Mouse (Mus musculus) forebrain, embryonic 16.5 days (tissue): ENCODE results near the gene Fam234a. TPM values are rescaled to one million over a fixed set of nuclear protein-coding genes. Genes with fewer than 3 reads are reported as not detected.

Experiments used
- ATAC-seq: fragments of 200-750 bp; cut with Nextera tagmentation; 2 replicates; pipeline ENCODE4 v1.8.0; 2017; ENCODE audit warnings: mild to moderate bottlenecking, moderate library complexity
- H3K27ac ChIP-seq: fragments of 300-500 bp; sonication (generic); 2 replicates; pipeline ENCODE4 v1.5.1; 2014; ENCODE audit warnings: low read length, control low read depth
- H3K27me3 ChIP-seq: fragments of 300-500 bp; sonication (generic); replicated peaks from 2 replicates; pipeline ENCODE4 v1.6.1; 2014; ENCODE audit warnings: low read length; ENCODE audit not compliant: control insufficient read depth, insufficient read depth
- H3K36me3 ChIP-seq: fragments of 300-500 bp; sonication (generic); 2 replicates; pipeline ENCODE4 v1.6.1; 2014; ENCODE audit not compliant: control insufficient read depth, insufficient read depth
- H3K4me1 ChIP-seq: fragments of 300-500 bp; sonication (generic); replicated peaks from 2 replicates; pipeline ENCODE4 v1.6.1; 2014; ENCODE audit warnings: low read length; ENCODE audit not compliant: control insufficient read depth, insufficient read depth
- H3K4me2 ChIP-seq: fragments of 300-500 bp; sonication (generic); 2 replicates; pipeline ENCODE4 v1.6.1; 2014; ENCODE audit warnings: mild to moderate bottlenecking, low read length, control low read depth
- H3K4me3 ChIP-seq: fragments of 300-500 bp; sonication (generic); replicated peaks from 2 replicates; pipeline ENCODE4 v1.5.1; 2014; ENCODE audit warnings: mild to moderate bottlenecking, low read length, control low read depth
- H3K9ac ChIP-seq: fragments of 300-500 bp; sonication (generic); replicated peaks from 2 replicates; pipeline ENCODE4 v1.6.1; 2014; ENCODE audit warnings: low read depth, low read length, control low read depth
- H3K9me3 ChIP-seq: fragments of 300-500 bp; sonication (generic); 2 replicates; pipeline ENCODE4 v1.6.1; 2016; ENCODE audit warnings: low read length; ENCODE audit not compliant: control insufficient read depth
- WGBS: fragments of 180-500 bp; shearing (Covaris S2); extraction: QIAGEN DNeasy Blood & Tissue Kit; methylation state at CpG from one replicate; pipeline ENCODE4 v1.1.7; 2014; 5-methylcytosine and 5-hydroxymethylcytosine counted together
- polyA plus RNA-seq: library from polyadenylated mRNA; unstranded; fragments of >200 nt; fragmentation: Nextera tagmentation; extraction: Ambion mirVana; gene quantifications from 2 replicates; pipeline ENCODE4 v1.2.1, GENCODE M21; 2015

Gene Fam234a
- polyA plus RNA-seq, 1 experiment from 2014 or later, result 25.5 TPM

DNA sequence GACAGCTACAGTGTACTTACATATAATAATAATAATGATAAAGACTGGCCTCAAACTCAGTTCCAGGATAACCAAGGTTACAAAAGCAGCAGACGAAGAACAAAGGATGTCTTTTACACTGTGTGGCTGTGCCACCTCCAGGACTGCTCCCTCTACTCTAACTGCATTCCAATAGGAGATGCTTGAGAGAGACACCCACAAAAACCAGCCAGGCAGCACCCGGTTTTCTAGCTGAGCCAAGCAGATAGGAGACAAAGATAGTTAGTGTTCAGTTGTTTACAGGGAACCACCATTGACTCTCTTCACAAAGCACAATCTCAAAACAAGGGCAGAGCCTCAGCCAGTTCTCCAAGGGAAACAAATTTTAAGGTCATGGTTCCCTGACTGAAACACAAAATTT is 4.5 kb downstream of the Fam234a start:
- 69% methylated on average over 2 of the region's 2 CpGs for WGBS
- Histone ChIP-seq H3K27me3 (no peaks in the 10 kb centered on the region), H3K36me3 (no peaks in the 10 kb centered on the region), H3K4me1 (0 out of 2 replicates have a peak, but pooled peaks cover 4% of the 10 kb centered on the region), H3K9me3 (no peaks in the 10 kb centered on the region), H3K9ac (no peak overlapping the region), H3K27ac (no peak overlapping the region), H3K4me2 (no peak overlapping the region), H3K4me3 (no peak overlapping the region)
- no peak for ATAC-seq

- Histone ChIP-seq H3K4me2 (no peak overlapping the region), H3K9ac (no peak overlapping the region), H3K27me3 (no peaks in the 10 kb centered on the region), H3K4me3 (no peak overlapping the region), H3K9me3 (no peaks in the 10 kb centered on the region), H3K27ac (no peak overlapping the region), H3K36me3 (no peaks in the 10 kb centered on the region), H3K4me1 (no peaks in the 10 kb centered on the region)
- no peak for ATAC-seq
- WGBS, result 83% methylated on average over 10 of the region's 10 CpGs
These were observed 6.4 kb downstream of the Fam234a start for GRCm38 (mm10) chr17:26237667-26238066.

DNA sequence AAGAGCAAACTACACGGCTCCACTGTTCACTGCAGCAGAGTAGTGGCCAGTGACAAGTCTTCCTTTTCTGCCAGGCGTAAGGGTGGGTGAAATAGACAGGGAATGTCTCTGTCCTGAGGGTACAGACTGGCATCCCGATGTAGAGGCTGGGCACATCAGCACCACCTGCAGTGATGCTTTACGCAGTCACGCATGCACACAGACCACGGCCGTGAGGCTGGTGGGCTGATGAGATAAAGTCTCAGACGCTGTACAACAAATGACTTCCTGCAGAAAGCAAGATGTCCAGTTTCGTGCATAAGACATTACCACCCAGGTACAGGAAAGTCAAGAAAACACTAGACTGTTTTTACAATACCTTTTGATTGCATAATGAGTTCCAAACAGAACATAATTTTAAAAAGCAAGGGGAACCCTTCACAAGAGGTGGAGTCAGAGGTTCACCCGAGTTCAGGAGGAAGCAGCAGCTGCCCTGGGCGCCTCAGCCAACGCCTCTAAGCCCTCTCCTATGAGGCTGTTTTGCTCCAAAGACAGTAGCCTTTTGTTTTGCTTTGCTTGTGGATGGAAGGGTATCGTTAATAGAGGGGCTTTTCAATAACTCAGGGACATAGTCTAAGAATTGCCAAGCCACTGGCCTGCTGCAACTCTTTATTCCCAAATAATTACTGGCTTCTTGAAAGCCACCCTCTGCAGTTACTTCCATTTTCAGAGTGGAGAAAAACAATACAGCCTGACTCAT is 8.8 kb downstream of the Fam234a start:
- H3K4me3 ChIP-seq, result no peak overlapping the region
- ATAC-seq, result no peak
- H3K4me2 ChIP-seq, result no peak overlapping the region
- H3K9me3 ChIP-seq, result no peaks in the 10 kb centered on the region
- H3K9ac ChIP-seq, result no peak overlapping the region
- H3K27ac ChIP-seq, result no peak overlapping the region
- no peaks in the 10 kb centered on the region for H3K36me3 ChIP-seq
- no peaks in the 10 kb centered on the region for H3K4me1 ChIP-seq
- 44% methylated on average over 13 of the region's 13 CpGs for WGBS
- no peaks in the 10 kb centered on the region for H3K27me3 ChIP-seq

DNA sequence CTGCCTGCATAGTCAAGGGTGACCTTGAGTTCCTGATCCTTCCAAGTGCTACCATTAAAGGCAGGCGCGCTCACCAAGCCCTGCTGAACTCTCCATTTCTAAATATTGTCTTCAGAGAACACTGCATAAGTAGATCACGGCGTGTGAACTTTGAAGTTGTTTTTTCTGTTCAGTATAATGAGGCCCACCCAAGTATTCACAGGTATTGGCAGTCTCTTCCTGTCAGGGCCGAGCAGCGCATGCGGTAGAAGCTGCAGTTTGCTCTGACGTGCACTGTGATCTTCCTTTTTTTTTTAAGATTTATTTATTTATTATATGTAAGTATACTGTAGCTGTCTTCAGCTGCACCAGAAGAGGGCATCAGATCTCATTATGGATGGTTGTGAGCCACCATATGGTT is 9.7 kb downstream of the Fam234a start:
- H3K36me3 ChIP-seq, result no peaks in the 10 kb centered on the region
- no peak overlapping the region for H3K9ac ChIP-seq
- no peak overlapping the region for H3K4me2 ChIP-seq
- no peaks in the 10 kb centered on the region for H3K4me1 ChIP-seq
- no peaks in the 10 kb centered on the region for H3K27me3 ChIP-seq
- H3K9me3 ChIP-seq, result no peaks in the 10 kb centered on the region
- ATAC-seq, result no peak
- no peak overlapping the region for H3K27ac ChIP-seq
- WGBS, result 86% methylated on average over 8 of the region's 8 CpGs
- no peak overlapping the region for H3K4me3 ChIP-seq

GRCm38 (mm10) chr17:26232863-26233262 is 11.2 kb downstream of the Fam234a start:
- no peaks in the 10 kb centered on the region for H3K27me3 ChIP-seq
- no peaks in the 10 kb centered on the region for H3K4me1 ChIP-seq
- WGBS, result 73% methylated on average over 8 of the region's 8 CpGs
- H3K4me2 ChIP-seq, result no peak overlapping the region
- H3K27ac ChIP-seq, result no peak overlapping the region
- H3K9me3 ChIP-seq, result no peaks in the 10 kb centered on the region
- H3K4me3 ChIP-seq, result no peak overlapping the region
- no peak overlapping the region for H3K9ac ChIP-seq
- no peaks in the 10 kb centered on the region for H3K36me3 ChIP-seq
- no peak for ATAC-seq

- Histone ChIP-seq H3K9ac (no peak overlapping the region), H3K4me3 (no peak overlapping the region), H3K9me3 (no peaks in the 10 kb centered on the region), H3K36me3 (no peaks in the 10 kb centered on the region), H3K27me3 (no peaks in the 10 kb centered on the region), H3K4me1 (no peaks in the 10 kb centered on the region), H3K27ac (no peak overlapping the region), H3K4me2 (no peak overlapping the region)
- ATAC-seq, result no peak
- WGBS, result 90% methylated on average over 5 of the region's 5 CpGs
These were observed 12.9 kb downstream of the Fam234a start for GRCm38 (mm10) chr17:26231156-26231555.

DNA sequence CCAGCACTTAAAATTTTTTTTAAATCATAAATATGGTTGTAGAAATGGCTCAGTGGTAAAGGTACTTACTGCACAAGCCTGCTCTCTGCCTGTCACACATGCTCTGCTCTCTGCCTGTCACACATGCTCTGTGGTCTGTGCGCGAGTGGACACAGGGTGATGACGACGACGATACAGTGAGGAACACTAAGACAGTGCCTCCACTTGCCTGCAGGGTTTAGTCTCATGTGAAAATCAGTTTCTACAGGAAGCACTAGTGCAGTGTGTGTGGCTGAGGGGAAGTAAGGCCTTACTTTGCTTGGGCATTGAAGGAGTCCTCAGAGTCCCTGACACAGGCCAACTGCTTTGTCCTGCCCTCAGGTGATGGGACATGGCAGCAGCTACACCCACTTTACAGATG is 14.3 kb downstream of the Fam234a start:
- no peak for ATAC-seq

GRCm38 (mm10) chr17:26225150-26225549 is 18.9 kb downstream of the Fam234a start:
- Histone ChIP-seq H3K4me1 (no peaks in the 10 kb centered on the region), H3K36me3 (no peaks in the 10 kb centered on the region), H3K27ac (no peak overlapping the region), H3K9ac (no peak overlapping the region), H3K4me2 (no peak overlapping the region), H3K4me3 (no peak overlapping the region), H3K27me3 (no peaks in the 10 kb centered on the region), H3K9me3 (no peaks in the 10 kb centered on the region)
- no peak for ATAC-seq
- 86% methylated on average over 12 of the region's 12 CpGs for WGBS

More for the DNA sequence above, 14.3 kb downstream of the Fam234a start:
- Histone ChIP-seq H3K4me2 (no peak overlapping the region), H3K4me3 (no peak overlapping the region), H3K4me1 (no peaks in the 10 kb centered on the region), H3K9me3 (no peaks in the 10 kb centered on the region), H3K27me3 (no peaks in the 10 kb centered on the region), H3K27ac (no peak overlapping the region), H3K9ac (no peak overlapping the region), H3K36me3 (no peaks in the 10 kb centered on the region)
- 96% methylated on average over 5 of the region's 5 CpGs for WGBS

DNA sequence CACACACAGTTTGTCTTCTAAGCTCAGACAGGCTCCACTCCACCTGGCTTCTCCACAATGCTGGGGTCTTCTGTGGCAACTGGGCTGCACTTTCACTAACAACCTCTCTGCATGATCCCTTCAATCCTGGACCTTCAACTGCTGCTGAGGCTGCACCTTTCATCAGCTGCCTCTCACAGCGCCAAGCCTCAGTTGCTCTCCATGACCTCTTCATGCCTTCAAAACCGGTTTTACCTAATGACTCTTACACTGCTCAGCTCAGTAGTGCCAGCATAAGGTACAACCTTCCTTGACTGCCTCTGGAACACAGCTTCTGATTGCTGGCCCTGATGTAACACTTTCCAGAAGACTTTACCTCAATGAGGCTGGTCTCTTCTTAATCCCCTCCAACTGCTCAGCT is 22.5 kb downstream of the Fam234a start:
- H3K9ac ChIP-seq, result no peak overlapping the region
- no peaks in the 10 kb centered on the region for H3K4me1 ChIP-seq
- no peak overlapping the region for H3K4me2 ChIP-seq
- H3K36me3 ChIP-seq, result no peaks in the 10 kb centered on the region
- no peak for ATAC-seq
- no peaks in the 10 kb centered on the region for H3K9me3 ChIP-seq
- no peak overlapping the region for H3K4me3 ChIP-seq
- H3K27ac ChIP-seq, result no peak overlapping the region
- no peaks in the 10 kb centered on the region for H3K27me3 ChIP-seq
- WGBS, result 69% methylated on average over 2 of the region's 2 CpGs

DNA sequence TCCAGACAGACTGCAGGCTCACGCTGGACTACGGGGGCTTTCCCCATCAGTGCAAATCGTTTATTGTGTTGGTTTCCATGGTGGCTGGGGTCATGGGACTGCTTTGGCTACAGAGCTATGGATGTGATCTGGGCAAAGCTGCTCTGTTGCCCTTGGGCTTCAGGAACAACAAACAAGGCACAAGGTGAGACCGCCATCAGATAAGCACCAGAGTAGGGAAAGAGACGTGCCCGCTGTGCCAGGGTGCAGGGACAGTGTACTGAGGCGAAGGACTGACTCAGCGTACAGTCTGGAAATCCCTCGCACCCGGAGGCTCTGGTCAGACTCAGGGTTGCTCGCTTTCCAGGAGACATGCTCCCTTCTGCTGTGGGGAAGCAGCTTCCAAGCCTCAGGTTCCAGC is 31.4 kb downstream of the Fam234a start:
- H3K9me3 ChIP-seq, result no peaks in the 10 kb centered on the region
- H3K36me3 ChIP-seq, result no peaks in the 10 kb centered on the region
- no peaks in the 10 kb centered on the region for H3K4me1 ChIP-seq
- no peak overlapping the region for H3K9ac ChIP-seq
- no peak overlapping the region for H3K4me2 ChIP-seq
- H3K27me3 ChIP-seq, result no peaks in the 10 kb centered on the region
- ATAC-seq, result no peak
- 89% methylated on average over 11 of the region's 11 CpGs for WGBS
- H3K4me3 ChIP-seq, result no peak overlapping the region
- H3K27ac ChIP-seq, result no peak overlapping the region
